Mouse (Mus musculus) liver, adult 2 months (tissue): ENCODE results near the gene Pgs1. TPM values are rescaled to one million over a fixed set of nuclear protein-coding genes. Genes with fewer than 3 reads are reported as not detected.

Source experiments
- DNase-seq: peaks from one replicate; pipeline ENCODE4 v3.0.0-alpha.2; 2011; ENCODE audit warnings: low read depth, low spot score; ENCODE audit errors: extremely low read depth
- H3K27ac ChIP-seq: fragments of 200-500 bp; replicated peaks from 2 replicates; pipeline ENCODE4 v1.5.1; 2012; ENCODE audit warnings: low read depth, mild to moderate bottlenecking, control low read depth, inconsistent platforms, low read length; ENCODE audit not compliant: insufficient read depth
- H3K27me3 ChIP-seq: fragments of 200-500 bp; 2 replicates; pipeline ENCODE4 v1.6.1; 2012; ENCODE audit warnings: mild to moderate bottlenecking, moderate library complexity, low read length, inconsistent platforms; ENCODE audit not compliant: control insufficient read depth, insufficient read depth
- H3K36me3 ChIP-seq: fragments of 200-500 bp; 2 replicates; pipeline ENCODE4 v1.6.1; 2012; ENCODE audit warnings: low read length, inconsistent platforms; ENCODE audit not compliant: control insufficient read depth, insufficient read depth
- H3K4me1 ChIP-seq: fragments of 200-500 bp; 2 replicates; pipeline ENCODE4 v1.6.1; 2011; ENCODE audit warnings: low read length; ENCODE audit not compliant: control insufficient read depth, insufficient read depth
- H3K4me3 ChIP-seq: fragments of 200-500 bp; 2 replicates; pipeline ENCODE4 v1.5.1; 2011; ENCODE audit warnings: low read depth, mild to moderate bottlenecking, control low read depth, low read length, moderate library complexity; ENCODE audit not compliant: insufficient read depth
- H3K79me2 ChIP-seq: fragments of 200-500 bp; 2 replicates; pipeline ENCODE4 v1.6.1; 2012; ENCODE audit warnings: inconsistent platforms, mild to moderate bottlenecking, low read length, moderate library complexity; ENCODE audit not compliant: control insufficient read depth, insufficient read depth
- H3K9ac ChIP-seq: fragments of 200-500 bp; 2 replicates; pipeline ENCODE4 v1.6.1; 2012; ENCODE audit warnings: low read depth, mild to moderate bottlenecking, control low read depth, inconsistent platforms, low read length
- CTCF ChIP-seq: fragments of 200-500 bp; IDR thresholded peaks from 2 replicates; pipeline ENCODE4 v1.5.1; 2011; ENCODE audit warnings: low read depth, low read length, control low read depth
- POLR2A ChIP-seq: fragments of 200-500 bp; IDR thresholded peaks from 2 replicates; pipeline ENCODE4 v1.6.1; 2011; ENCODE audit warnings: low read length, control low read depth; ENCODE audit not compliant: insufficient read depth; ENCODE audit errors: extremely low read depth
- WGBS: fragments of 180-500 bp; shearing (Covaris S2); methylation state at CpG from one replicate; pipeline ENCODE4 v1.1.7; 2018; 5-methylcytosine and 5-hydroxymethylcytosine counted together
- polyA plus RNA-seq: library from polyadenylated mRNA; depleted of rRNA; stranded (reverse); fragments of >200 nt; gene quantifications from 2 replicates; pipeline ENCODE4 v1.2.3, GENCODE M21; 2012
- total RNA-seq: library from RNA; depleted of rRNA; stranded (reverse); fragments of >200 nt; gene quantifications from 2 replicates; pipeline ENCODE4 v1.2.3, GENCODE M21; 2014

Pgs1 gene
- total and polyA plus RNA-seq, 2 experiments, result 4.7 to 22.1 TPM

- no peaks in the 10 kb centered on the region for H3K36me3 ChIP-seq
- H3K9ac ChIP-seq, result no peak overlapping the region
- peak overlapping the region; percentile 27 for H3K27ac ChIP-seq
- H3K27me3 ChIP-seq, result no peaks in the 10 kb centered on the region
- DNase-seq, result peak; percentile 53
- no peaks in the 10 kb centered on the region for H3K79me2 ChIP-seq
- H3K4me1 ChIP-seq, result peaks cover 43% of the 10 kb centered on the region
- no peak overlapping the region for H3K4me3 ChIP-seq
- TF ChIP-seq POLR2A, result no peak
- no peak for TF ChIP-seq CTCF
- WGBS, result 26% methylated on average over 17 of the region's 17 CpGs
These were observed 26.2 kb upstream of the Pgs1 start for GRCm38 (mm10) chr11:117959741-117960381.

GRCm38 (mm10) chr11:117960601-117961000 lies 25.5 kb upstream of the Pgs1 start:
- H3K9ac ChIP-seq, result no peak overlapping the region
- no peaks in the 10 kb centered on the region for H3K79me2 ChIP-seq
- no peak overlapping the region for H3K4me3 ChIP-seq
- H3K4me1 ChIP-seq, result peaks cover 49% of the 10 kb centered on the region
- H3K27me3 ChIP-seq, result no peaks in the 10 kb centered on the region
- no peak overlapping the region for H3K27ac ChIP-seq
- DNase-seq, result no peak
- no peaks in the 10 kb centered on the region for H3K36me3 ChIP-seq
- no peak for TF ChIP-seq POLR2A
- no peak for TF ChIP-seq CTCF

GRCm38 (mm10) chr11:117962228-117963067 lies 23.6 kb upstream of the Pgs1 start:
- Histone ChIP-seq H3K4me3 (no peak overlapping the region), H3K27ac (peak overlapping the region; percentile 81), H3K9ac (peak overlapping the region; percentile 18), H3K27me3 (no peaks in the 10 kb centered on the region), H3K79me2 (peaks cover 6% of the 10 kb centered on the region; the same call in 1 of the 2 replicates), H3K4me1 (peaks cover 66% of the 10 kb centered on the region), H3K36me3 (no peaks in the 10 kb centered on the region; the same call in 1 of the 2 replicates)
- peak; percentile 87 for DNase-seq
- 22% methylated on average over 10 of the region's 10 CpGs for WGBS
- TF ChIP-seq POLR2A, result no peak
- TF ChIP-seq CTCF, result no peak

- no peaks in the 10 kb centered on the region; the same call in 1 of the 2 replicates for H3K36me3 ChIP-seq
- peaks cover 14% of the 10 kb centered on the region for H3K79me2 ChIP-seq
- TF ChIP-seq CTCF (no peak), POLR2A (peak; percentile 57; the same call in 1 of the 2 replicates)
- H3K4me3 ChIP-seq, result peak overlapping the region; percentile 48; the same call in 1 of the 2 replicates
- H3K27ac ChIP-seq, result peak overlapping the region; percentile 81
- peak; percentile 90 for DNase-seq
- H3K4me1 ChIP-seq, result peaks cover 69% of the 10 kb centered on the region
- peak overlapping the region; percentile 71 for H3K9ac ChIP-seq
- WGBS, result under 1% methylated on average over 40 of the region's 40 CpGs
- no peaks in the 10 kb centered on the region for H3K27me3 ChIP-seq
These were observed 22.9 kb upstream of the Pgs1 start for GRCm38 (mm10) chr11:117963091-117963793.

GRCm38 (mm10) chr11:117963872-117964271 lies 22.2 kb upstream of the Pgs1 start:
- Histone ChIP-seq H3K27ac (peak overlapping the region; percentile 72), H3K79me2 (peaks cover 20% of the 10 kb centered on the region)
- WGBS, result 12% methylated on average over 9 of the region's 9 CpGs

More at GRCm38 (mm10) chr11:117963872-117964271, 22.2 kb upstream of the Pgs1 start:
- Histone ChIP-seq H3K27me3 (no peaks in the 10 kb centered on the region), H3K4me3 (peak overlapping the region; percentile 48; the same call in 1 of the 2 replicates), H3K36me3 (no peaks in the 10 kb centered on the region; the same call in 1 of the 2 replicates), H3K9ac (peak overlapping the region; percentile 71), H3K4me1 (peaks cover 64% of the 10 kb centered on the region)
- DNase-seq, result no peak
- no peak for TF ChIP-seq CTCF
- no peak for TF ChIP-seq POLR2A
